Mouse (Mus musculus) limb, embryonic 11.5 days (tissue): ENCODE measurements around the gene Igsf8. TPM values are rescaled to one million over a fixed set of nuclear protein-coding genes. Genes with fewer than 3 reads are reported as not detected.

Source experiments
- ATAC-seq: fragments of 200-750 bp; cut with Nextera tagmentation; 2 replicates; pipeline ENCODE4 v1.8.0; 2017; ENCODE audit warnings: low read depth; ENCODE audit not compliant: insufficient number of reproducible peaks, low FRiP score, low TSS enrichment
- DNase-seq: peaks from one replicate; pipeline ENCODE4 v3.0.0-alpha.2; 2015; ENCODE audit warnings: low spot score
- H3K27ac ChIP-seq: fragments of 300-500 bp; sonication (generic); replicated peaks from 2 replicates; pipeline ENCODE4 v1.5.1; 2014; ENCODE audit warnings: low read depth, mild to moderate bottlenecking, low read length
- H3K27me3 ChIP-seq: fragments of 300-500 bp; sonication (generic); 2 replicates; pipeline ENCODE4 v1.6.1; 2014; ENCODE audit warnings: mild to moderate bottlenecking, low read length, mixed read lengths; ENCODE audit not compliant: control insufficient read depth, insufficient read depth
- H3K36me3 ChIP-seq: fragments of 300-500 bp; sonication (generic); 2 replicates; pipeline ENCODE4 v1.6.1; 2014; ENCODE audit warnings: mild to moderate bottlenecking, low read length, moderate library complexity, mixed read lengths; ENCODE audit not compliant: control insufficient read depth, insufficient read depth
- H3K4me1 ChIP-seq: fragments of 300-500 bp; sonication (generic); 2 replicates; pipeline ENCODE4 v1.6.1; 2014; ENCODE audit warnings: low read length, mixed read lengths; ENCODE audit not compliant: control insufficient read depth, insufficient read depth
- H3K4me2 ChIP-seq: fragments of 300-500 bp; sonication (generic); 2 replicates; pipeline ENCODE4 v1.6.1; 2014; ENCODE audit warnings: low read depth, mild to moderate bottlenecking, moderate library complexity; ENCODE audit not compliant: severe bottlenecking
- H3K4me3 ChIP-seq: fragments of 300-500 bp; sonication (generic); 2 replicates; pipeline ENCODE4 v1.5.1; 2014; ENCODE audit warnings: low read depth, low read length
- H3K9ac ChIP-seq: fragments of 300-500 bp; sonication (generic); 2 replicates; pipeline ENCODE4 v1.6.1; 2014; ENCODE audit warnings: mild to moderate bottlenecking, low read length
- H3K9me3 ChIP-seq: fragments of 300-500 bp; sonication (generic); 2 replicates; pipeline ENCODE4 v1.6.1; 2016; ENCODE audit warnings: low read length; ENCODE audit not compliant: control insufficient read depth
- WGBS: fragments of 180-500 bp; shearing (Covaris S2); extraction: QIAGEN DNeasy Blood & Tissue Kit; methylation state at CpG from one replicate; pipeline ENCODE4 v1.1.7; 2014; 5-methylcytosine and 5-hydroxymethylcytosine counted together
- polyA plus RNA-seq: library from polyadenylated mRNA; unstranded; fragments of >200 nt; fragmentation: Nextera tagmentation; extraction: Ambion mirVana; gene quantifications from 2 replicates; pipeline ENCODE4 v1.2.1, GENCODE M21; 2014

The Igsf8 gene
- polyA plus RNA-seq, 1 experiment from 2014 or later = 35.4 TPM

DNA sequence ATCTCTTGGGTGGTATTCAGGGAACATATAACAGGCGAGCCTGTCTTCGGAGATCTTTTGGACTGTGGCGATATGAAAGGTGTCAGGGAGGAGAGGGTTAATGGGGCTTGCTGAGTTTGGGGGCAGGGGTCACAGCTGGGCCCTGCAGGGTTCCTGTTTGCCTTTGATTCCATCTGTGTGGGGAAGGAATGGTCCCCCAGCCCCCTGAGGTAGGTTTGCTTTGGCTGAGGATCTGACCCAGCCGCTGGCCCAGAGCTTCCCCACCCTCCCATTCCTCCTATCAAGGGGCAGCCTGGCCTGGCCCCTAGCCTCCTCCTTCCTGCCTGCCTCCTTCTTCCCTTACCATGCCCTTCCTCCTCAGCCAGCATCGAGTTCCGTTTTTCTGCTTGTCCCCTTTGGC lies 41.4 kb downstream of the Igsf8 start:
- Histone ChIP-seq H3K27ac (peak overlapping the region; percentile 48; the same call in 1 of the 2 replicates), H3K4me1 (peaks cover 33% of the 10 kb centered on the region), H3K9me3 (no peaks in the 10 kb centered on the region), H3K9ac (no peak overlapping the region), H3K4me2 (no peak overlapping the region), H3K4me3 (no peak overlapping the region), H3K36me3 (no peaks in the 10 kb centered on the region), H3K27me3 (no peaks in the 10 kb centered on the region)
- WGBS = 2% methylated on average over 6 of the region's 6 CpGs
- peak; percentile 68 for DNase-seq
- ATAC-seq = no peak

GRCm38 (mm10) chr1:172304443-172304842 lies 43.0 kb downstream of the Igsf8 start:
- no peak for DNase-seq
- H3K4me1 ChIP-seq = peaks cover 24% of the 10 kb centered on the region
- no peak overlapping the region for H3K27ac ChIP-seq
- H3K36me3 ChIP-seq = no peaks in the 10 kb centered on the region
- no peaks in the 10 kb centered on the region for H3K27me3 ChIP-seq
- H3K4me3 ChIP-seq = no peak overlapping the region
- no peak for ATAC-seq
- no peak overlapping the region for H3K9ac ChIP-seq
- no peaks in the 10 kb centered on the region for H3K9me3 ChIP-seq
- no peak overlapping the region for H3K4me2 ChIP-seq
- WGBS = 69% methylated on average over 6 of the region's 6 CpGs

DNA sequence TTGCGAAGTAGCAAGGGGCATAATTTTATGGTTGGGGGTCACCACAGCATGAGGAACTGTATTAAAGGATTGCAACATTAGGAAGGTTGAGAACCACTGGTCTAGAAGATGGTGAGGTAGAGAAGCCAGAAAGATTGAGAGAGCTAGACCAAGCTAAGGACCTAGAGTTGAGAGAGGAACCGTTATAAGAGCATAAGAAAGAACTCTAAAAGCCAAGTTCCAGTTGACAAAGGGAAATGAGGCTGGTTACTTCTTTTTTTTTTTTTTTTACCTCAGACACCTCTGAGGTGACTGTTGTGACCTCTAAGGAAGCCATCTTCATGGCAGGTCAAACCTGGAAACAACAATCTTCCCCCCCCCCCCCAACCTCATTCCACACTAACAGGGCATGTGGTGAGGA lies 43.7 kb downstream of the Igsf8 start:
- Histone ChIP-seq H3K36me3 (no peaks in the 10 kb centered on the region), H3K4me1 (peaks cover 23% of the 10 kb centered on the region), H3K9ac (no peak overlapping the region), H3K27ac (no peak overlapping the region), H3K27me3 (no peaks in the 10 kb centered on the region), H3K4me3 (no peak overlapping the region), H3K4me2 (no peak overlapping the region), H3K9me3 (no peaks in the 10 kb centered on the region)
- WGBS = 90% methylated on average over 2 of the region's 2 CpGs
- ATAC-seq = no peak
- DNase-seq = no peak

DNA sequence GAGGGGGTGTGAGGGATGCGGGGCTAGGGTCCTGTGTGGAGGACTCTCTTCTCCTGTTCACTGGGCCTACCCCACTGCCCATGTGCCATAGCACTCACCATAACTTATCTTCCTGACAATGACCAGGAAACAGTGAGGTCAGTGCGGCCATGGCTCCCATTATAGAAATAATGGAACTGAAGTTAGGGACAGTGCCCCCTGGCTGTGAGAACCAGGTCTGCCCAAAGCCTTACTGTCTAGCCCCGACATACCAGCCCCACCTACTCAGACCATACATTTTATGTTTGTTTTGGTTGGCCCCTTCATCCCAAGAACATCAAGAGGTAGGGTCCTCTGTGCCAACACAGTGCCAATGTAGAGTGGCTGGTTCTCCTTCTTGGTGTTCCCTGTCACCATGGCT lies 44.2 kb downstream of the Igsf8 start:
- Histone ChIP-seq H3K9me3 (no peaks in the 10 kb centered on the region), H3K4me1 (peaks cover 18% of the 10 kb centered on the region), H3K36me3 (no peaks in the 10 kb centered on the region), H3K4me3 (no peak overlapping the region), H3K27ac (no peak overlapping the region), H3K27me3 (no peaks in the 10 kb centered on the region), H3K9ac (no peak overlapping the region), H3K4me2 (no peak overlapping the region)
- 78% methylated on average over 3 of the region's 3 CpGs for WGBS
- DNase-seq (no peak), ATAC-seq (no peak)

- H3K36me3 ChIP-seq = no peaks in the 10 kb centered on the region
- no peak overlapping the region for H3K4me3 ChIP-seq
- H3K27me3 ChIP-seq = no peaks in the 10 kb centered on the region
- H3K27ac ChIP-seq = no peak overlapping the region
- H3K4me2 ChIP-seq = no peak overlapping the region
- DNase-seq (no peak), ATAC-seq (no peak)
- H3K4me1 ChIP-seq = peaks cover 15% of the 10 kb centered on the region
- 74% methylated on average over 4 of the region's 4 CpGs for WGBS
- H3K9me3 ChIP-seq = no peaks in the 10 kb centered on the region
- no peak overlapping the region for H3K9ac ChIP-seq
These were observed 44.8 kb downstream of the Igsf8 start for GRCm38 (mm10) chr1:172306196-172306595.

DNA sequence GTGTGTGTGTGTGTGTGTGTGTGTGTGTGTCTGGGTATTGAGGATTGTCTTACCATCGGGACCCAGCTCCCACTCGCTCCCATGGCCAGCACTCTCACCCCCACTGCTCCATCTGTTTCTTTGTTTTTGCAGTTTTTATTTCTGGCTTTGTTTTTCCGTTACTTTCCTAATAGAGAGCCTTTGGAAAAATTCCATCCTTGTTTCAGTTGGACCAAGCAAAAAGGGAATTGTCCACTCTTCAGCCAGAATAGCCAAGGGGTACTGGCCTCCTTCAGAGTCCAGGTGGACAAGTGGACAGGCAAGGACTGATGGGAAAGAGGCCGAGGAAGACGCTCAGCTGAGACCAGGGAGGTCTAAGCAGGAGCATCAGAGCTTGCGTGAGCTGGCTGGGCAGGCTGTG lies 45.4 kb downstream of the Igsf8 start:
- Histone ChIP-seq H3K9ac (no peak overlapping the region), H3K4me3 (no peak overlapping the region), H3K36me3 (no peaks in the 10 kb centered on the region), H3K9me3 (no peaks in the 10 kb centered on the region), H3K27me3 (no peaks in the 10 kb centered on the region), H3K4me2 (no peak overlapping the region), H3K27ac (no peak overlapping the region), H3K4me1 (peaks cover 16% of the 10 kb centered on the region; the same call in 1 of the 2 replicates)
- ATAC-seq (no peak), DNase-seq (no peak)
- WGBS = 84% methylated on average over 6 of the region's 6 CpGs

DNA sequence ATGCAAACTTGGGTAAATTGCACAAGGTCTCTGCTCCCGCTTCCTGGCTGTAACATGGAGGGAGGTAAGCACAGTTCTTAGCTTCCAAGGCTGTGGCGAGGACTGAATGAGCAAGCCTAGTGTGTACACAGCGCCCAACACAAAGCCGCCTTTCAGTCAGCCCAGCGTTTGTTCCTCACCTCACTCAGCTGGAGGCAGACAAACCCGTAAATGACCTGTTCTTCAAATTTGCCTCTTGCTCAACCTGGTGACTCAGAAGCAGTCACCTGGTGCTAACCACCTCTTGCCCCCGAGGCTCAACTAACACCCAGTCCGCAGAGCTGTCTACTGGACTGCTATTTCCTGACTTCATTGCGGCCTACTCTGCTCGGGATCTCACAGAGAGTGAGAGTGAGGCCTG lies 46.5 kb downstream of the Igsf8 start:
- H3K27ac ChIP-seq = peak overlapping the region; percentile 68
- no peaks in the 10 kb centered on the region for H3K36me3 ChIP-seq
- peak overlapping the region; percentile 37; the same call in 1 of the 2 replicates for H3K9ac ChIP-seq
- no peak overlapping the region for H3K4me3 ChIP-seq
- 57% methylated on average over 10 of the region's 10 CpGs for WGBS
- H3K4me1 ChIP-seq = peaks cover 19% of the 10 kb centered on the region; the same call in 1 of the 2 replicates
- DNase-seq = no peak
- no peaks in the 10 kb centered on the region for H3K27me3 ChIP-seq
- H3K4me2 ChIP-seq = no peak overlapping the region
- H3K9me3 ChIP-seq = no peaks in the 10 kb centered on the region
- no peak for ATAC-seq

DNA sequence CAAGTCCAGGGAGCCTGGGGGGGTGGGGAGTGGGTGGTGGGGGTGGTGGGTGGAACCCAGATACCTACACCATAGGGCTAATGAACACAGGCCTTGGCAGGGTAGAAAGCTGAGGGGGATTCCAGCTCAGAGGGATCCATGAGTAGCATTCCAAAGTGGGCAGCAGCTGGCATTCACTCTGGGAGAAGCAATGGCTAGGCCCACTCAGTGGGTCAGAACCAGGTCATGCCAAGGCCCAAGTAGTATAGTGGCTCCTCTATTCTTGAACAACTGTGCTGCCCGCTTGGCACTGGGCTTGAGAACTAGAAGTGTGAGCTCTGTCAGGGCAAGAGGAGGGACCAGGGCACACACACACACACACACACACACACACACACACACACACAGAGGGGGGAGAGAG lies 47.0 kb downstream of the Igsf8 start:
- ATAC-seq (no peak), DNase-seq (no peak)
- Histone ChIP-seq H3K4me1 (peaks cover 17% of the 10 kb centered on the region; the same call in 1 of the 2 replicates), H3K9me3 (no peaks in the 10 kb centered on the region), H3K4me2 (no peak overlapping the region), H3K4me3 (no peak overlapping the region), H3K9ac (no peak overlapping the region), H3K36me3 (no peaks in the 10 kb centered on the region), H3K27ac (peak overlapping the region; percentile 68; the same call in 1 of the 2 replicates), H3K27me3 (no peaks in the 10 kb centered on the region)
- WGBS = 92% methylated on average over 1 of the region's 1 CpGs
